Mouse (Mus musculus) stomach, embryonic 16.5 days (tissue): ENCODE data around the gene Brwd3. TPM values are rescaled to one million over a fixed set of nuclear protein-coding genes. Genes with fewer than 3 reads are reported as not detected.

Experiments used
- ATAC-seq: fragments of 200-750 bp; cut with Nextera tagmentation; 2 replicates; pipeline ENCODE4 v1.8.0; 2017; ENCODE audit warnings: moderate number of reproducible peaks, moderate TSS enrichment; ENCODE audit not compliant: insufficient read depth, low FRiP score
- H3K27ac ChIP-seq: fragments of 300-500 bp; sonication (generic); 2 replicates; pipeline ENCODE4 v1.5.1; 2014; ENCODE audit warnings: low read length
- H3K27me3 ChIP-seq: fragments of 300-500 bp; sonication (generic); 2 replicates; pipeline ENCODE4 v1.6.1; 2014; ENCODE audit warnings: low read length, control low read depth, mixed read lengths; ENCODE audit not compliant: control insufficient read depth, insufficient read depth
- H3K36me3 ChIP-seq: fragments of 300-500 bp; sonication (generic); 2 replicates; pipeline ENCODE4 v1.6.1; 2014; ENCODE audit warnings: low read length; ENCODE audit not compliant: control insufficient read depth, insufficient read depth
- H3K4me1 ChIP-seq: fragments of 300-500 bp; sonication (generic); 2 replicates; pipeline ENCODE4 v1.6.1; 2014; ENCODE audit warnings: low read length, control low read depth, mixed read lengths; ENCODE audit not compliant: control insufficient read depth, insufficient read depth
- H3K4me2 ChIP-seq: fragments of 300-500 bp; sonication (generic); 2 replicates; pipeline ENCODE4 v1.6.1; 2014; ENCODE audit warnings: low read depth, low read length, mixed read lengths
- H3K4me3 ChIP-seq: fragments of 300-500 bp; sonication (generic); replicated peaks from 2 replicates; pipeline ENCODE4 v1.5.1; 2014; ENCODE audit warnings: mild to moderate bottlenecking, low read length
- H3K9ac ChIP-seq: fragments of 300-500 bp; sonication (generic); 2 replicates; pipeline ENCODE4 v1.6.1; 2014; ENCODE audit warnings: low read length
- H3K9me3 ChIP-seq: fragments of 300-500 bp; sonication (generic); replicated peaks from 2 replicates; pipeline ENCODE4 v1.6.1; 2016; ENCODE audit warnings: low read length, control low read depth; ENCODE audit not compliant: control insufficient read depth
- WGBS: fragments of 180-500 bp; shearing (Covaris S2); extraction: QIAGEN DNeasy Blood & Tissue Kit; methylation state at CpG from one replicate; pipeline ENCODE4 v1.1.7; 2014; 5-methylcytosine and 5-hydroxymethylcytosine counted together
- polyA plus RNA-seq: library from polyadenylated mRNA; unstranded; fragments of >200 nt; fragmentation: Nextera tagmentation; extraction: Ambion mirVana; gene quantifications from 2 replicates; pipeline ENCODE4 v1.2.1, GENCODE M21; 2015

Brwd3 gene
- polyA plus RNA-seq: 2.3 and 3.2 TPM in 2 replicates

DNA sequence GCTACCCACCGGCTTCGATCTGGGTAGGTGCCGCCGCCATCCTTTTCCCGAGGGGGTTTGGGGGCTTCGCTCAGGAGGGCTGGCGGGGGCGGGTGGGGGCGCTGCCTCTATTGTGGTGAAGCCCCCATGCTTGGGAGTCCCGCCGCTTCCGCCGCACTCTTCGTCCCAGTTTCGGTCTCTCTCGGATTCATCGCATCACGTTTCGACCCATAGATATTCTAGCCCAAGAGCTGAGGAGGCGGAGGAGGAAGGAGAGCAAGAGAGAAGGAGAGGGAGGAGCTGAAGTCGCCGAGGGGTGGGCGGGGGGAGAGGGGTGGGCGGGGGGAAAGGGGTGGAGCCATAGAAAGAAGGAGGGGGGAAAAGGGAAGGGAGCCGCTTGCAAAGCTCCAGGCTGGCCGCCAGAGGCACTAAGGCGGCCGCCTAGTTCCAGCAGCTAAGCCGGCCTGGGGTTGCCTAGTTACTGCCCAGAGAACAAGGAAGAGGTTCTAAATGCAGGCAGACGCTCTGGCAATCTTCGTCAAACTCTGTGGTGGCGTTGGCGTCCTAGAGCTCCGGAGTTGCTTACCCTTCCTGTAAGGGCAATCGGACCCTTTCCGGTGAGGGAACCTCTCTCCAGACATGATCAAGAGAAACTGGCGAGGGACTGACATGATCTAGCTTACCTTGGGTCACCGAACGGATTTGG, at the start of gene Brwd3:
TSS of gene Brwd3 (minus strand) at position 283 of the 685 bp plus-strand sequence.
- H3K36me3 ChIP-seq: no peaks in the 10 kb centered on the region
- 13% methylated on average over 34 of the region's 39 CpGs for WGBS
- peak within 1 kb of the TSS; percentile 72 for H3K9ac ChIP-seq
- peak; percentile 95 for ATAC-seq
- H3K4me2 ChIP-seq: peak within 1 kb of the TSS; percentile 47
- H3K4me3 ChIP-seq: peak within 1 kb of the TSS; percentile 57
- peak within 1 kb of the TSS; percentile 80 for H3K27ac ChIP-seq
- H3K4me1 ChIP-seq: no peaks in the 10 kb centered on the region
- H3K27me3 ChIP-seq: no peaks in the 10 kb centered on the region
- no peaks in the 10 kb centered on the region for H3K9me3 ChIP-seq

DNA sequence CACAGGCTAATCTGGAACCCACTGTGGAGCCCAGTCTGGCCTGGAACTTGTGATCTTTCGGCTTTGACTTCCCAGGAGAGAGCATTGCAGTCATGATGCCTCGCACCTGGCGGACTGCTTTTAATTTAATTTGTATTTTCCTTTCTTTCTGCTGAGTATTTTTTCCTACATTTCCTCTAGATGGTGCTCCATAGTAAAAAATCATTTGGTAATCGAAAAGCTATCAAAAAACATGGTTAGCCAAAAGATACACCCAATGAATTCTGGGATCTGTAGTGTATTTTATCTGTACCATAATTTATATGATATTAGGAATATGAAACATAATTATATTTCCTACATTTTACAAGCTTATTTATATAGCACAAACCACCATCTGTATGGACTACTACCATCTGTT, 28.5 kb upstream of the Brwd3 start:
- Histone ChIP-seq H3K4me3 (no peak overlapping the region), H3K27me3 (no peaks in the 10 kb centered on the region), H3K9me3 (no peaks in the 10 kb centered on the region), H3K4me2 (no peak overlapping the region), H3K9ac (no peak overlapping the region), H3K36me3 (no peaks in the 10 kb centered on the region), H3K4me1 (no peaks in the 10 kb centered on the region), H3K27ac (no peak overlapping the region)
- no peak for ATAC-seq
- 74% methylated on average over 4 of the region's 4 CpGs for WGBS

DNA sequence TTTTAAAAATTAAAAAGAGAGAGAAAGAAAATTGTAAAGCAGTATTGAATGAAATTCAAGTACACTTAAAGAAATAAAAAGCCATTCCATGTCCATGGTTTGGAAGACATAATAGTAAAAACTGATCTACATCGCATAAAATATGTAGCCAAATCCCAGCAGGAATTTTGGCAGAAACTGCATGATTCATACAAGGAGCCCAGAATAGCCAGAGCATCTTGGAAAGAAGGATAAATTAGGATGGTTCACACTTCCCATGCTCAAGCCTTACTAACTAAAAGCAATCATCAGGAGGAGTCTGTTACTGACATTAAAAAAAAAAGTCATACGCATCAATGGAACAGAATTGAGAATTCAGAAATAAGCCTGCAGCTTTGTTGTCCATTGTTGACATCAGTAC, 8.5 kb upstream of the Brwd3 start:
- no peaks in the 10 kb centered on the region for H3K4me1 ChIP-seq
- H3K36me3 ChIP-seq: no peaks in the 10 kb centered on the region
- H3K4me3 ChIP-seq: no peak overlapping the region
- no peaks in the 10 kb centered on the region for H3K9me3 ChIP-seq
- no peak overlapping the region for H3K4me2 ChIP-seq
- ATAC-seq: no peak
- no peak overlapping the region for H3K9ac ChIP-seq
- no peak overlapping the region for H3K27ac ChIP-seq
- WGBS: 84% methylated on average over 2 of the region's 2 CpGs
- H3K27me3 ChIP-seq: no peaks in the 10 kb centered on the region

DNA sequence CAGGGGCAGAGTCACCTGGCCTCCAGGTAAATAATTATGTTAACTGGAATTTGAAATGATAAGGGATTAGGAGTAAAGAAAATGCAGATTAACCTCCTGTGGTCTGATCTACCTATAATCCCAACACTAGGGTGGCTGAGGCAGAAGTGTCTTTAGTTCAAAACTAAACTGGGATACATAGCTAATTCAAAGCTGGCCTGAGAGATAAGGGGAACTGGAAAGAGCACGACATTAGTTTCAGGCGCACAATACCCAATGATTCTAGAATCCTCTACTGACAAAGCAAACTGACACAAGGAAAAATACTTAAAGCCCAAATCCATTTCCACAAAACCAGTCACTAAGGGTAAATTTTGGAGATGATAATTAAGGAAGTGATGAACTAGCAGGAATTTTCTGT, 2.2 kb upstream of the Brwd3 start:
- WGBS: 88% methylated on average over 2 of the region's 2 CpGs
- no peak overlapping the region for H3K4me3 ChIP-seq
- no peak overlapping the region for H3K4me2 ChIP-seq
- no peaks in the 10 kb centered on the region for H3K4me1 ChIP-seq
- no peak for ATAC-seq
- H3K36me3 ChIP-seq: no peaks in the 10 kb centered on the region
- H3K27me3 ChIP-seq: no peaks in the 10 kb centered on the region
- no peak overlapping the region for H3K9ac ChIP-seq
- H3K27ac ChIP-seq: no peak overlapping the region
- no peaks in the 10 kb centered on the region for H3K9me3 ChIP-seq

DNA sequence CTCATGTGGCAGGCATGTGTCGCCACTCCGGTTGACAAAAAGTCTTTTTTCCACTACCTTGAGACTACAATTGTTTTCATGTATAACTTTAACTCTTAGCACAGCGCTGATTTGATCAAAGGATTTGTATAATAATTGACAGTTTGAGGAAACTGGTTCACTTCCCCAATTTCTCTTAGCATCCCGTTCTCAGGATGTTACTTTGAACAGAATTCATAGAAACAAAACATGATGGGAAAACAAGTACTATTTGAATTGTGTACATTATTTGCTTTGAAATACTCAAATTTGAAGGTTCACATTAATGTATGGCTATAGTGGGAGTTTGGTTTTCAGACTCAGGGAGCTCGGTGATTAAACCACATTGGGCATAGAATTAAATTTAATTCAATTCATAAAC, 1.1 kb upstream of the Brwd3 start:
- Histone ChIP-seq H3K27me3 (no peaks in the 10 kb centered on the region), H3K9me3 (no peaks in the 10 kb centered on the region), H3K4me2 (peak overlapping the region; percentile 43), H3K4me1 (no peaks in the 10 kb centered on the region), H3K27ac (no peak overlapping the region), H3K9ac (peak overlapping the region; percentile 61; the same call in 1 of the 2 replicates), H3K4me3 (peak overlapping the region; percentile 51), H3K36me3 (no peaks in the 10 kb centered on the region)
- WGBS: 61% methylated on average over 5 of the region's 5 CpGs
- ATAC-seq: no peak

DNA sequence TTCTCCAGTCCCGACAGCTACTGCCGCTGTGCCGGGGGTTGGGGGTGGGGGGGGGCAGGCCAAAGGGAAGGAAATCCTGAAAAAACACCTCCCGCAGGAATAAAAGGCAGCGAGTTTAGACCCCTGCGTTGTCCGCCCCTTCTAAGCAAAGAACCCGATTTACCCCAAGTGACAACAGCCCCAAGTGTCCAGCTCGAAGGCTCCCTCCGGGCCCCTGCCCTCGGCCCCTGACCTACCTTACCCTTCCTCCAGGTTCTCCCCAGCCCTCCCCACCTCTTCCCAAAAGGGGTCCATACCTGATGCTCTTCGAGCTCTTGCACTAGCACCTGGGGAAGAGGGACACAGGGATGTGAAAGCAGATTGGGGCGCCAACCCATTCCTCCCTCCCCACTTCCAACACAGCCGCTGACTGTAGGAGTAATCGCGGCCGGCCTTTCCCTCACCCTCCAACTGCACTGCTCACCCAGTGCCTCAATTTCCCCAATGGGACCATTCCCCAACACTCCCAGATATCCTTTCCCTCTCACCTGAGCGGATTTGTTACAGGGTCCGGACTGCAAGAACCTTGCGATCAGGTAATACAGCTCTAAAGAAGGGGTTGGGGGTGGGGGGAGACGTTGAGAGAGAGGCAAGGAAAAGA, 671 bp downstream of the Brwd3 start:
- 15% methylated on average over 19 of the region's 21 CpGs for WGBS
- Histone ChIP-seq H3K9me3 (no peaks in the 10 kb centered on the region), H3K27ac (peak overlapping the region; percentile 80), H3K4me1 (no peaks in the 10 kb centered on the region), H3K4me3 (peak overlapping the region; percentile 57), H3K36me3 (no peaks in the 10 kb centered on the region), H3K9ac (peak overlapping the region; percentile 72), H3K27me3 (no peaks in the 10 kb centered on the region), H3K4me2 (peak overlapping the region; percentile 47)
- peak; percentile 26; the same call in 1 of the 2 replicates for ATAC-seq

- 15% methylated on average over 13 of the region's 13 CpGs for WGBS
- H3K4me1 ChIP-seq: no peaks in the 10 kb centered on the region
Observed at GRCm38 (mm10) chrX:108832674-108833189, 1.4 kb downstream of the Brwd3 start.

DNA sequence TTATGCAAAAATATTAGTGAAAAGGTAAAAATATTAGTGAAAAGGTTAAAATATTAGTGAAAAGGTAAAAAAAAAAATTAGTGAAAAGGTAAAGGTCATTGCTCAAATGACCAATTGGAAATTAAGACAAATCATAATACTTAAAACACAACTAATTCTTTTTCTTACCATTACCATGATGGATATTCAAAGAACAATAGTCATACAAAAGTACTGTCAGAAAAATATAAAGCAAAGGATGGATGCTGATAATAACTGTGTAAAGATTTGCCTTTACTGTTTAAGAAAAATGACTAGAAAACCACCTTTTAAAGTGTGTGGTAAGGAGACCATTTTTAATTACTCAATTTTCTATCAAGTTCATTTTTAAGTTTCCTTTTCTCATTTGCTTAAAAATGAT, 2.9 kb downstream of the Brwd3 start:
- H3K4me3 ChIP-seq: no peak overlapping the region
- H3K27me3 ChIP-seq: no peaks in the 10 kb centered on the region
- H3K9ac ChIP-seq: no peak overlapping the region
- H3K4me1 ChIP-seq: no peaks in the 10 kb centered on the region
- no peak overlapping the region for H3K4me2 ChIP-seq
- no peaks in the 10 kb centered on the region for H3K36me3 ChIP-seq
- no peaks in the 10 kb centered on the region for H3K9me3 ChIP-seq
- ATAC-seq: no peak
- no peak overlapping the region for H3K27ac ChIP-seq

More at GRCm38 (mm10) chrX:108832674-108833189, 1.4 kb downstream of the Brwd3 start:
- Histone ChIP-seq H3K27me3 (no peaks in the 10 kb centered on the region), H3K36me3 (no peaks in the 10 kb centered on the region), H3K9me3 (no peaks in the 10 kb centered on the region), H3K27ac (peak overlapping the region; percentile 80), H3K4me2 (peak overlapping the region; percentile 47), H3K4me3 (peak overlapping the region; percentile 57), H3K9ac (peak overlapping the region; percentile 72)
- ATAC-seq: peak; percentile 81; the same call in 1 of the 2 replicates

DNA sequence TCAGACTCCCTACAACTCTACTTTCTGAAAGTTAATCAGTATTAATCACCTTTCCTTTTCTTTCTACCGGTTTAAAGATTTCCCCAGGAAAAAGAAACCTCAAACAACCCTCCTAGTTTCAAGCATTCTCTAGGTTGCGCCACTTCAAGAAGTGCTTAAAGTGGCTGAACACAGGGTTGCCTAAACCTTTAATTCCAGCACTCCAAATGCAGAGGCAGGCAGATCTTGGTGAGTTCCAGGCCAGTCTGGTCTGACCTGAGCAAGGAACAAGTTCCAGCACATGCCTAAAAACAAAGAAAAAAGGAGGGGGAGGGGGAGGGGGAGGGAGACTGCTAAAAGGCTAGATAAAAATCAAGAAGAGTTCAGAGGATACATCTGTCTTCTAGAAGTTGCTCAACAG, 6.1 kb downstream of the Brwd3 start:
- 58% methylated on average over 2 of the region's 2 CpGs for WGBS
- no peaks in the 10 kb centered on the region for H3K9me3 ChIP-seq
- no peak overlapping the region for H3K4me3 ChIP-seq
- no peaks in the 10 kb centered on the region for H3K4me1 ChIP-seq
- no peak overlapping the region for H3K9ac ChIP-seq
- no peak for ATAC-seq
- no peaks in the 10 kb centered on the region for H3K27me3 ChIP-seq
- no peak overlapping the region for H3K4me2 ChIP-seq
- no peak overlapping the region for H3K27ac ChIP-seq
- no peaks in the 10 kb centered on the region for H3K36me3 ChIP-seq
